Mouse (Mus musculus) fat pad, adult 2 months (tissue): ENCODE results near the gene Coa7.
A peak's percentile ranks its signal among the peaks of the same experiment; 100 is the strongest.
"Not testable (repeated sequence)": the region's sequence is repeated elsewhere in the genome, so short reads cannot be mapped to it uniquely, and the experiment has no call there.

Source experiments
- DNase-seq: peaks from one replicate; pipeline ENCODE4 v3.0.0-alpha.2; 2011; ENCODE audit warnings: low read depth, low spot score; ENCODE audit errors: extremely low read depth

Coa7 gene

DNA sequence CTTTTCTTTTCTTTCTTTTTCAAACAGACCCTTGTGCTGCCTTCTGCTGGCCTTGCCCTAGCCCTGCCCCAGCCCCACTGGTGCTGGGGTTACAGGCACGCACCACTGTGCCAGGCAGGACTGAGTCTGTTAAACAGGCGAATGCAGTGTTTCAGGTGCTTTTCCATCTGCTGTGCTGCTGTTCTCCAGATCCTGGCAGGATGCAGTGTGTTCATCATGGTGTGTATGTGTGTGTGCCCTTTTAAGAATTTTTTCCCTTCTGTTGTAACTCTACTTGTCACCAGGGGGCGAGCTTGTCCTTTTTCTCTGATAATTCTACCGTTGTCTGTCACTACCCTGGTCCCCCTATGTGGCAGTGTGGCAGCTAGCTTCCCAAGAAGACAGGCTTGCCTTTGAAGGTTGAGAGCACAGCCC lies 11.3 kb downstream of the Coa7 start:
- no peak for DNase-seq

DNA sequence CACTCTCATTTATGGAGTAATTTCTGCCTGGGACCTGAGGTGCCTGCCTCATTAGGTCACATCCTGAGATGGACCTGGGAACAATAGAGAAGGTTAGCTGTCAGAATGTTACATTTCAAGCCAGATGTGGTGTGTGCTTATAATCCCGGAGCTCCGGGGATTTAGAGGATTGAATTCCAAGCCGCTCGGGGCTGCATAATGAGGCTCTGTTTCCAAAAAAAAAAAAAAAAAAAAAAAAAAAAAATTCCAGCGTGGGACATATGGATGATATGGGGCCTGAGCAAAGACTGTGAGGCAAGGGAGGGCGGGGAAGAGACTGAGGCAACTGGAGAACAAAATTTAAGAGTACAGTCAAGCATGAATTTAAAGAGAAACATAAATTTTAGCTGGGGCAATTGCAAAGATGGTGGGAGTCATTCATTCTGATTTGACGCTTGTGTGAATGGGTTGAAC lies 16.7 kb downstream of the Coa7 start:
- no peak for DNase-seq

DNA sequence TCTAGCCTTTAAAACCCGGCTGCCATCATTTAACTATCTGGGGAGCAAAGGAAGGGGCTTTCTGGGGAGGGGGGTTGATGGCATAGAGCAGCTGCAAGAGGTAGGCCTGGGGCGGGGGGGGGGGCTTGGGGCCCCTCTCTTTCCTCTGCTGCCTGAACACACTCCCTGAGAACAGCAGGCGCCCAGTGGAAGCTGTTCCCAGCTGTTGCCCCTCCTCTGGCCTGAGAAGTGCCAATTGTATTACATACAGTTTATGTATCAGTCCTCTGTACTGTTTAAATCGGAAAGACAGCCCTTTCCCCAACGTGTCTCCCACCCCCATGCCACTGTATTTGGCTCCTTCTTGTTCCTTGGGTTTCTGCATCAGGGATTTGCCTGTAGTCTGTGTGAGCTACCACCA lies 17.9 kb downstream of the Coa7 start:
- no peak for DNase-seq

DNA sequence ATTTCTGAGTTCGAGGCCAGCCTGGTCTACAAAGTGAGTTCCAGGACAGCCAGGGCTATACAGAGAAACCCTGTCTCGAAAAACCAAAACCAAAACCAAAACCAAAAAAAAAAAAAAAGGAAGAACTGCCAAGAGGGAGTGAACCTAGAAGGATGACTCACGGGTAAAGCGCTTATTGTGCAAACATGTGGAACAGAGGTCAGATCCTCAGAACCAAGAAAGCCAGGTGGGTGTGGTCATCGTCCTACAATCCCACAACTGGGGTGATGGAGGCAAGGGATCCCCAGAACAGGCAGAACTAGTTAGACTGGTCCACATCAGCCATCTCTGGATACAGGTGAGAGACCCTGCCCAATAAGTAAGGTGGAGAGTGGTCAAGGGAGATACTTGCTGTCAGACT lies 19.2 kb downstream of the Coa7 start:
- peak; percentile 82 for DNase-seq

DNA sequence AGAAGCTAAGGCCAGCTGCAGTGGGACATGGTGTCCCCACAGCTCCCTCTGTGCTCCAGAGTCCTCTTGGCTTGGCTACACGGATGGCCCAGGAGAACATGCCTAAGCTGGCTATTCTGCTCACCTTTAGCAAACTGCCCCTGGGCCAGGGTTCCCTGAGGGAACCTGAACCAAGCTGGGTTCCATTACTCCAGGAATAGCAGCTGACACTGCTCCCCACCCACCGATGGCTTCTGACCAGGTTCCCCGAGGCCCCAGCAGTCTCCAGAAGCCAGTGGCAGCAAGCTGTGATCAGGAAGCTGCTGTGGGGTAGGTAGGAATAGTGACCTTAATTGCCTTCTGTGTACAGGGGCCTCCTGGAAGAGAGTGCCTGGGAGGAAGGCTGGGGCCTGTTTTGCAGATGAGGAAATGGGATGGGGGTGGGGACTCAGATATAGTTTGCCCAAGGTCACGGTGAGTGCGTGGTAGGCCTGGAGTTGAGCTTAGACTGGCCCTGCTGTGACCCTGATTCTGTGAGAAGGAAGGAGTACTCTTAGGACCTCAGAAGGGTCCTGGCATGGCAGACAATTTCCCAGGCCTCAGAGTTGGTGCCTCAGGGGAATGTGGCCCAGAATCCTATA lies 20.4 kb downstream of the Coa7 start:
- DNase-seq, result no peak

DNA sequence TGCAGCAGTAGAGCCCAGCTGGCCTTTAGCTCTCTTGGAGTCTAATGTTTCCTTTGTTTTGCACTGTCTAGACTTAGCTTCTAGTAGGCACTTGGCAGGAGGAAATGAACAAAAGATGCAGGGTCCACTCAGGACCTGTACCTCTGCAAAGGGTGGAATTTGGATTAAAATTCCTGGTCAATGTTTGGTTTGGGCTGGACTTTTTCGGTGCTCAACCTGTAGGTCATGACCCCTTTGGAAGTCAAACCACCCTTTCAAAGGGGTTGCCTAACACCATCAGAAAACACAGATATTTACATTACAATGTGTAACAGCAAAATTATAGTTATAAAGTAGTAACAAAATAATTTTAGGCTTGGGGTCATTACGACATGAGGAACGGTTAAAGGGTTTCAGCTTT lies 21.1 kb downstream of the Coa7 start:
- DNase-seq, result no peak

DNA sequence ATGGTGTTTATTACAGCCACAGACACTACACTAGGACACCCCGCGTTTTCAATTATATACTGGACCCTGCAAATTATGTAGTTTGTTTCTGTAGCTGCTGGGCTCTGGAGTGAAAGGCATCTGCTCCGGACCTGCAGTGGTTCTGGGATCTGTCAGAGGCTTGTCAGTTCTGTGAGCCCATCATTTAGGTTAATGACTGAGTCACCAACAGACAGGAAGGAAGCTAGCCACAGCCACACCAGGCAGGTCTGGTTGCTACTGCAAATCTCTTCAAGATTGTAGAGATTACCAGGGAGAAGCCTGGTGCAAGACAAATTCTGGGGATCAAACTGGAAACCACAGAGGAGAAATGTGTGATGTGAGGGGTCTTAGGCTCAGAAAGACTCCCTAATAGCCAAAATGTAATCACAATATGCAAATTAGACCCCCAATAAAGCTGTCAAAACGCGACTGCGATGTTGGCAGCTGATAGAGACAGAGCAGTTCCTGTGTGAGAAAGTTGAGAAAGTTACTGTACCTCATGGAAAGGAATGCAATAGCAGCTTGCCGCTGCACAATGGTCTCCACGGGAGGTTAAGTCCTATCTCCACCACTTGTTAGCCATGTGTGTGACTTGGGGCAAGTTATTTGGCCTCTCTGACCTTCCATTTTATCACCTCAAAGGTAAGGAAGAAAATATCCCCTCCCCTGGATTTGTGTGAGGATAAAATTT lies 22.1 kb downstream of the Coa7 start:
- no peak for DNase-seq

DNA sequence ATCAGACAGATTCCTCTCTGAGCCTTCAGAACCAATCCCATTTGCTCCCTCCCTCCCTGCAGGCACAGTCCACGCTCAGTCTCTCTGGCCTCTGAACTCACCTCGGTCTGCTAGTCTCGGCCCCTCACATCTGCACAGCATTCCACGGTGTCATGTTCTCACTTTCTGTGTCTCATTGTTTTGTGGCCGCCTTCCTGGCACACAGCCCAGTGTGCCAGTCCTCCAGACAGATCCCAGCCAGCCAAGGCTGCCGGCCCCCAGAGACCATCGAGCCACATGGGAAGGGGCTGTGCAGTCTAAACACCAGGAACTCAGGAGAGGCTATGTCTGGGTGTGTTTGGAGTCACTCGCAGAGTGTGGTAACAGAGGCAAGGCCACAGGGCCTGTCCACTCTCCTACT lies 22.9 kb downstream of the Coa7 start:
- DNase-seq, result no peak

DNA sequence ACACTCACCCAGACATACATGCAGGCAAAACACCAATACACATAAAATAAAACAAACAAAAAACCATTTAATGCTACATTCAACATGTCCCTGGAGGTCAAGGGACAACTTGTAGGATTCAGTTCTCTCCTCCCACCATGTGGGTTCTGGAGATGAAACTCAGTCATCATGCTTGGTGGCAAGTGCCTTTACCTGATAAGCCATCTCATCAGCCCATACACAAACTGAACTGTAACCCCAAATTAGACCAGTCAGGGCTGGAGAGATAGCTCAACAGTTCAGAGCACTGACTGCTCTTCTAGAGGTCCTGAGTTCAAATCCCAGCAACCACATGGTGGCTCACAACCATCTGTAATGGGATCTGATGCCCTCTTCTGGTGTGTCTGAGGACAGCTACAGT lies 25.7 kb downstream of the Coa7 start:
- DNase-seq, result not testable (repeated sequence)

DNA sequence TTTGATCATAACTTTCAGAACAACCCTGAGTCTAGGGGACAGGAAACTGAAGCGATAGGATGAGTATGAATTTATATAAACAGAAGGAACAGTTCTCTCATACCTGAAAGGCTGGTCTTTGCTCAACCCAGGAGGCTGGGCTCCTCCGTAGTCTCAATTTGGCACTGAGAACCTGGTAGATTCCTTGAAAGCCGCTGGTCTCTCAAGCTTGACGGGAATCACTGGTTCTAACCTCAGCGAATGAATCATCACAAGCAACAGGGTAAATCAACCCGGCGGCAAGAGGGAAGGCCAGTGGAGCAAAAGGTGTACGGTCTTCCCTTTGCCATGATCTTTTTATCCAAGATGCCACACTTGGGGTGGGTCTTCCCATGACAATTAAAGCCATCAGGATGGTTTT lies 29.5 kb downstream of the Coa7 start:
- DNase-seq, result no peak

DNA sequence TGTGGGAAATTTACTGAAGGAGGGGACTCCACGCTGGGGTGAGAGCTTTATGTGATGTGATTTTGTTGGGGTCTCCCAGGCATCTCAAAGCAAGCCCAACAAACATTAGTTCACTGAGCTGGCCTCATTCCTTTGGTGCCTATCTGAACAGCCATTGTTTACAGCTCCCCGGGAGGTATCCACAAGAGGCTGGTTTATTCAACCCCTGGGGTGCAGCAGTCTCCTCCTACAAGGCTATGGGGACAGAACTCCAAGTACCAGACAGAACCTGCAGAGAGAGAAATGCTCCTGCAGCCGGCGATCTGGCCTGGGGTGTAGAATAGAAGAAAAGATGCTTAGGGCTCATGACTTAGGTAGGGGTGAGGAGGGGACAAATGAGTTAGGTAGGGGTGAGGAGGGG lies 30.6 kb downstream of the Coa7 start:
- DNase-seq, result no peak

DNA sequence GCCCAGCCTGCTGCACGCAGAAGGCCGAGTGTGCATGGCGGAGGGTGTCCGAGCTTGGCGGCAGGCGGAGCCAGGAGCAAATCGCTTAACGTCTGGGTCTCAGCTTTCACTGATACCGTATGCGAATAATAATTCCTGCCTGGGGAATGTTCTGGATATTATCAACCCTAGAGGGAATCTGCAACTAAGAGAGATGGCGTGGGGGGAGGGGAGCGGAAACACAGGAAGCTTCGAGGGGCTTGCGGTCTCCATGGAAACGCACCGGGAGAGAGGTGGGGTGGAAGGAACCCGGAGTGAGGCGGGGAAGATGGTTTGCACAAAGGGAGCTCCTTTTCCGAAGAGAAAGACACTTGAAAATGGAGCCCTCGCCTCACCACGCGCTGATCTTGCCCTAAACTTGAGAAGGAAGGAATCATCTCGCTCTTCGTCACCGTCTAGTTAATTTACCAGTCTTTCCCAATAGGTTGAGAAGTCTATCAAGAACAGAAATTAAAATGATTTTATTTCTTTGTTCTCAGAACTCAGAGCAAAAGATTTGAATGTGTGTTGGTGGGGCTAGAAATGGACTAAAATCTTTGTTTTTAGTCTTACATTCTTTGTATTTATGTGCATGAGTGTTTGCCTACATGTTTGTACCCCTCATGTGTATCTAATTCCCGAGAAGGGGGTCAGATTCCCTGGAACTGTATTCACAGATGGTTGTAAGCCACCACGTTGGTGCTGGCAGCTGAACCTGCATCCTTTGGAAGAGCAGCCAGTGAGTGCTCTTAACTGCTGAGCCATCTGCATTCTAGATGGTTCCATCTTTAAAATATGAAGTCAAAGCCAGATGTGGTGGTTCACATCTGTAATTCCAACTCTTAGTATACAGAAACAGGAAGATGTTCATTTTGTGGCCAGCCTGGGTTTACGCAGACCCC lies 32.5 kb downstream of the Coa7 start:
- DNase-seq, result no peak

DNA sequence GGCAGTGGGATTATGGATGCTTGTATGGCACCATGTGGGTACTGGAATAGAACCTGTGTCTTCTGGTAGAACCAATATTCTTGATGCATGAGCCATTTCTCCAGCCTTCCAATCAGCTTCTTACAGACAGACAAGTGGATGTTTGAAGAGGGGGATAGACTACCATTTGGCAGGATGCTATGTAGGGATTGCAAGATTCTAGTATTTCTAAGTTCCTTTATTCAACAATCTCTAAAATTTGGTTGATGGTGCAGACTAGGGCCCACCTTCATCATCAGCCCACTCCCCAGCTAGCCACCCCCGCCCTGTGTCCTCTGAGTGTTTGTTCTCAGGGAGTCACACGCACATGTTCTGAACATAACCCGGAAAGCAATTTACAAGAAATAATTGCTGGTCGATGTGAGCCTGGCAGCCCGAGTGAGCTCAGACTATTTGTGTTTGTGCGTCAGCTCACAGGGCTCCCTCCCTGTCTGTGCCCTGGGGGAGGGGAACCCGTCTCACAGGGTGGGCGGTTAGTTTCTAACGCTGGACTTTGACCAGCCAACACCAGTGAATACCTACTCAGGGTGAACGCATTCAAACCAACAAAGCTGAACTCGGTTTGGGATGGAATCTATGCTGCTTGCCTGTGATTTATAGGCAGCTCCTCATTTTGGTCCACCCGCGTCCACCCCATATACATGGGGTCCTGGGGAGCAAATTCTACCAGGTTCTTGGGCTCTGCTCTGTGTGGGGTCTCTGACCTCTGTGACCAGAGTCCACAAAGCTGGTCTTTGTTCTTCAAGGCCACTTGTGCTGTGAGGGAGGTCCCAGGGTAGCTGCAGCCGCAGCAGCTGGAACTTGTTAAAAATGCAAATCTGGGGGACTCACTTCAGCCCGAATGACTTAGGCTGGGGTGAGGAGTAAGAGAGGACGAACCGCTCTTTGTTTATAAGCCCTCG lies 34.7 kb downstream of the Coa7 start:
- no peak for DNase-seq

DNA sequence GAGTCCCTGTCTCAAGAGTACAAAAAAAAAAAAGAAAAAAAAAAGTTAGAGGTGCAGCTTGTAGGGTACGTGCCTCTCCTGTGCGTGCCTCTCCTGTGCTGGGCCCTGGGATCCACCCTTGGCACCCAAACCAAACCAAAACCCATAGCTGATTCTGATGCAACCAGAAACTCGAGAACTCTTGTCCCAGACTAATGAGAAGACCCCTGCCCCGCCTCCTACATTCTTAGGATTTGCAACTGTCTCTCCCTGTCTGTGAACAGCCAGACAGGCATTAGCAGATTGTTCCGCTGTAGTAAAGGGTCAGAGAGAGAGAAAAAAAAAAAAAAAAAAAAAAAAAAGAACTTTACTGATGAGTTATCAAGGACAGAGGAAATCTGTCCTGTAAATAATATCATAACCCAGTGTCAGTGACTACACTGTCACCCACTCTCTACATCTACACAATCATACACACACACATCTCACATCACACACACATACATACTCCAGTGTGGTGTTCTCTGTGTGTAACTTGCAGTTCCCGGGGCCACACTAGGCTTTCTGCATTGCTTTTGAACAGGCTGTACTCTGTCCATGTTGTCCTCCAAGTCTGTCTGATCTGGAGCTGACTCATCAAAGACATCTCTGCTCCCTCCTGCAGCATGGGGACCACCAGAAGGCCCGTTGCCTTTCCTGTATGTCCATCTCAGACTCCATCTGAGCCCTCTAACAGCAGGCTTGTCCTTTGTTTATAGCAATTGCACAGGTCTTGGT lies 35.6 kb downstream of the Coa7 start:
- DNase-seq, result no peak

DNA sequence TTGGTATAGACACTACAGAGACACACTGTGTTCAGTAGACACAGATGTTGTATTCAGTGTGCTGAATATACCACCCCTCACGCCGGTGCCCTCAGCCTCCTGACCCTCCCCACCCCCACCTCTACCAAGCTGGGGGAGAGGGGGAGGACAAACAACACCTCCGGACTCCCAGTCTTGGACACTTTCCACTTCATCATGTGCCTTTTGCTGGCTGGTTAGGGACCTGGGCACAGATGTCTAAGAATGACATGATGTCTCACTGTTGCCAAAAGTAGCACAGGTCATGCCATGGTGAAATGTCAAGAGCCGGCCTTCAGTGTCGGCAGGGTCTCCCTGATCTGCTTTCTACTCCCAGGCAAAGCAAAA lies 36.2 kb downstream of the Coa7 start:
- DNase-seq, result no peak

DNA sequence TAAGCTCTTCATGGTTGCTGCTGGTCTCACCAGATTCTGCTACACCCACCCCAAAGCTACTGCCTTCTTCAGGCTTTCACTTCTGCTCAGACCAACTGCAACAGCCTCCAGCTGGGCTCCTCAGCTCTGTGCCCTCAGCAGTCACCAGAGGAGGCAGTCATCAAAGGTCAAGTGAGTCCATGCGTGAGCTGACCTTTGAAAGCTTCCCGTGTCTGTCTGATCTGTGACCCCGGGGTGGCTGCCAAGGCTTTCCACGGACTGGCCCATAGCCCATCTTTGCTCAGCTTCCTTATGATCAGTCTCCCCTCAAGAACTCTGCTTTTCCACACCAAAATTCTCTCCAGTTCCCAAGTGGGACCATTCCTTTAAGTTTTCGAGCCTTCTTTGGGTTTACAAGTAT lies 41.3 kb downstream of the Coa7 start:
- DNase-seq, result no peak

DNA sequence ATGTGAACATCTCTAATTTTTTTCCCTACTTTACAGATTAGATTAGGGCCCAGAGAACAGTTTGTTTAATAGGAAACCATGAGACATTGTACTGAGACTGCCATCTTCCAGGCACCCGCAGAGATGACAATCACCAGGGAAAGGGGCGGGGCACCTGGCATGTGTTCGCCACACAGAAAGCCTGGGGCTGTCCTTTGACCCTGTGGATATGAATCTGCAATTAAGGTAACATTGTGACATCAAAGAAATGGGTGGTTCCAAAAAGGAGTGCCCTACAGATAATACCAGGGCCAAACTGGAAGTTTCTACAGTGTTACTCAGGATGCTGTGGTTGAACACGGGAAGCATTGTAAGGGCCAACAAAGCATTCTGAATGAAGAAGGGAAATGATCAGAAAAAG lies 42.5 kb downstream of the Coa7 start:
- DNase-seq, result no peak

DNA sequence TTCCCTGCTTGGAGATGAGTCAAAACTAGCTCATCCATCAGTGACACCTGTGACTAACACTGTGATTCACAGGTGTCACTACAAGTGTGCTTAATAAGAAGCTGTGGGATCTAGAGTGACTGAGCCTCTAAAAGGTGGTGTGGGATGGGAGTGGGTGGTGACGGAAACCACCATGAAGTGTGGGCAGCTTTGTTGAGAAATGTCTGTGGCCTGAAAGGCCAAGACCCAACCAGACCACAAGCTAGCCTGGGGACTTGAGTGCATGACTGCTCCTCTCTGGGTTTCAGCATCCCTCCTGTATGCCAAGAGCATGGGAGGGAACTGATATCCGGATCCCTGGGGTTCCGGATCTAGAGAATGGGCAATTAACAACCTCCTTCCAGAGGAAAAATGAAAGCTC lies 43.5 kb downstream of the Coa7 start:
- DNase-seq, result no peak

DNA sequence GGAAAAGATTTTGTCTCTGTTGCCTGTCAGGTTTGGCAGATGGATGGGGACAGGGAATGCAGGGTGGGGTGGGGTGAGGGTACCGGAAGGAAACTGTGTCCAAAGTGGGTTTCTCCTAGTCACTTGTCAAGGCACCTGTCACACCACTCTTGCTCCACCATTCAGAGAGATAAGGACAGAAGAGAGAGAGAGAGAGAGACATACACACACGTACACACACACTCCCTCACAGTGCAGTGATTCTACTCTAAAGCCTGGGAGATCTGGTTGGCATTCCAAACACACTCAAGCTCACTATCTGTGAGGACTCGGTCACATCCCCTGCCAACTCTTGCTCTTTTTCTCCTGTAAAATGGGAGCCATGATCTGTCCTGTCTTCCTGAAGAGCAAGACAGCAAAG lies 44.2 kb downstream of the Coa7 start:
- DNase-seq, result no peak

DNA sequence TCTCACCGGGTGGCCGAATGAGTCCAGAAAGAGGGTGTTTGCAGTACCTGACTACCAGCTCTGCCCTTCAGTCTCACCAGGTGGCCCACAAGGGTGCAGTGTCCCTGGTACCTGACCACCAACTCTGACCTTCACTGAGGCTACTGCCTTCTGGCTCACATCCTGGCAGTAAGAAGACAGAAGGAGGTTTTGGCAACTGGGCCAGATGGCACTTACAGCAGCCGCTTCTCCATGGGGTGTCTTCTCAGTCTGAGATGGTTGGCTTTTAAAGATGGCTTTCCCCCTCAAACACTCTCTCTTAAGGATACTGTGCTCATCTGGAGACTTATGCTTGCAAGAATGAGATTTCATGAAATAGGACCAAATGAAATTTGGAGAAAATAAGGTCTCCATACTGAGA lies 51.5 kb downstream of the Coa7 start:
- DNase-seq, result no peak
